Mouse (Mus musculus) limb, embryonic 15.5 days (tissue): Measurements from ENCODE around the gene Hist1h3e. TPM values are rescaled to one million over a fixed set of nuclear protein-coding genes. Genes with fewer than 3 reads are reported as not detected.
"Not testable (repeated sequence)": the region's sequence is repeated elsewhere in the genome, so short reads cannot be mapped to it uniquely, and the experiment has no call there.

Experiments used
- ATAC-seq: fragments of 200-750 bp; cut with Nextera tagmentation; 2 replicates; pipeline ENCODE4 v1.8.0; 2017; ENCODE audit warnings: low read depth, moderate TSS enrichment; ENCODE audit not compliant: insufficient number of reproducible peaks, low FRiP score, low TSS enrichment
- H3K27ac ChIP-seq: fragments of 300-500 bp; sonication (generic); 2 replicates; pipeline ENCODE4 v1.5.1; 2015; ENCODE audit warnings: moderate library complexity, mild to moderate bottlenecking, inconsistent platforms
- H3K27me3 ChIP-seq: fragments of 300-500 bp; sonication (generic); 2 replicates; pipeline ENCODE4 v1.6.1; 2015; ENCODE audit warnings: inconsistent platforms
- H3K36me3 ChIP-seq: fragments of 300-500 bp; sonication (generic); 2 replicates; pipeline ENCODE4 v1.6.1; 2015; ENCODE audit warnings: inconsistent platforms
- H3K4me1 ChIP-seq: fragments of 300-500 bp; sonication (generic); 2 replicates; pipeline ENCODE4 v1.6.1; 2015; ENCODE audit warnings: inconsistent platforms
- H3K4me2 ChIP-seq: fragments of 300-500 bp; sonication (generic); 2 replicates; pipeline ENCODE4 v1.6.1; 2015; ENCODE audit warnings: mild to moderate bottlenecking, inconsistent platforms
- H3K4me3 ChIP-seq: fragments of 300-500 bp; sonication (generic); 2 replicates; pipeline ENCODE4 v1.5.1; 2015; ENCODE audit warnings: mild to moderate bottlenecking, inconsistent platforms
- H3K9ac ChIP-seq: fragments of 300-500 bp; sonication (generic); 2 replicates; pipeline ENCODE4 v1.6.1; 2015; ENCODE audit warnings: inconsistent platforms
- H3K9me3 ChIP-seq: fragments of 300-500 bp; sonication (generic); 2 replicates; pipeline ENCODE4 v1.6.1; 2016; ENCODE audit warnings: inconsistent platforms
- WGBS: fragments of 180-500 bp; shearing (Covaris S2); methylation state at CpG from one replicate; pipeline ENCODE4 v1.1.7; 2015; 5-methylcytosine and 5-hydroxymethylcytosine counted together
- polyA plus RNA-seq: library from polyadenylated mRNA; unstranded; fragments of >200 nt; fragmentation: Nextera tagmentation; extraction: Ambion mirVana; gene quantifications from 2 replicates; pipeline ENCODE4 v1.2.1, GENCODE M21; 2015

Gene Hist1h3e
- polyA plus RNA-seq, 1 experiment from 2014 or later = 4.8 TPM

- no peaks in the 10 kb centered on the region for H3K27me3 ChIP-seq
- no peaks in the 10 kb centered on the region for H3K36me3 ChIP-seq
- H3K4me1 ChIP-seq = peaks cover 26% of the 10 kb centered on the region
- WGBS = under 1% methylated on average over 43 of the region's 43 CpGs
- peak within 1 kb of the TSS; percentile 49 for H3K4me3 ChIP-seq
- ATAC-seq = peak; percentile 88
- peak within 1 kb of the TSS; percentile 81 for H3K27ac ChIP-seq
- peak within 1 kb of the TSS; percentile 66 for H3K4me2 ChIP-seq
- H3K9me3 ChIP-seq = no peaks in the 10 kb centered on the region
- H3K9ac ChIP-seq = peak within 1 kb of the TSS; percentile 37
These were observed 19.4 kb upstream of the Hist1h3e start, which contains the start of gene Hist1h4d for GRCm38 (mm10) chr13:23581408-23582218. Hist1h4d (plus strand) TSS chr13:23581598.

GRCm38 (mm10) chr13:23577835-23578234 lies 15.7 kb upstream of the Hist1h3e start:
- 92% methylated on average over 1 of the region's 1 CpGs for WGBS

DNA sequence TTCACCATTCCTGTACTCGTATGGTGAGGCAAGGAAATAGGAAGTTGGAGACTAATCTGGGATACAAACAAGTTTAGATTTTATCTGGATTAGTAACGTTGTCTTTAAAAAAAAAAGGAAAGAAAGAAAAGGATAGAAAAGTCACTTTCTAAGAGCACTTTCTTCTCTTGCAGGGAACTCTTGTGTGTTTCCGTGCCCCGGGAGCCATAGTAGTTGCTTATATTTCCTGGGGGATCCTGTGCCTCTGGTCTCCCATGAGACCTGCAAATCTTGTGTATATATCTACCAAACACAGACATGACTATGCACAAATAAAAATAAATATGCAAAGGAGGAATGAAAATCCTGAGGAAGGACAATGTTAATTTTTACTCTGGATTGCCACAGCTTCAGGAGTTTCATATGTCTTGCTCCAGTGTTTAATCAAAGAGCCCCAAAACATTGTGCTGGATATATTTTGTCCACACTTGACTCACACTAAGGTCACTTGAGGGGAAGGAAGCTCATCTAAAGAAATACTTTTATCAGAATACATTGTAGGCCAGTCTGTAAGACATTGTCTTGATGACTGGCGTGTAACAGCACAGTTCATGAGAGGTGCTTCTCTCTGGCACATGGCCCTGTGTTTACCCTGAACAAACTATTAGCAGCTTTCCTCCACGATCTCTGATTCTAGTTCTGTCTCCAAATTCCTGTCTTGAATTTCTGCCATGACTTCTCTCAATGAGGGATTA lies 14.9 kb upstream of the Hist1h3e start:
- Histone ChIP-seq H3K27me3 (no peaks in the 10 kb centered on the region), H3K36me3 (no peaks in the 10 kb centered on the region), H3K4me3 (peak overlapping the region; percentile 40), H3K9ac (no peak overlapping the region), H3K27ac (peak overlapping the region; percentile 78), H3K4me1 (peaks cover 25% of the 10 kb centered on the region), H3K9me3 (no peaks in the 10 kb centered on the region), H3K4me2 (peak overlapping the region; percentile 57)
- no peak for ATAC-seq
- WGBS = 41% methylated on average over 6 of the region's 6 CpGs

More at GRCm38 (mm10) chr13:23577835-23578234, 15.7 kb upstream of the Hist1h3e start:
- Histone ChIP-seq H3K4me1 (peaks cover 26% of the 10 kb centered on the region), H3K36me3 (no peaks in the 10 kb centered on the region), H3K4me2 (no peak overlapping the region), H3K4me3 (no peak overlapping the region), H3K27ac (no peak overlapping the region), H3K27me3 (no peaks in the 10 kb centered on the region), H3K9ac (no peak overlapping the region), H3K9me3 (no peaks in the 10 kb centered on the region)
- no peak for ATAC-seq

GRCm38 (mm10) chr13:23576351-23576881 lies 14.2 kb upstream of the Hist1h3e start:
- peak overlapping the region; percentile 40 for H3K4me3 ChIP-seq
- WGBS = 7% methylated on average over 7 of the region's 7 CpGs
- H3K27ac ChIP-seq = peak overlapping the region; percentile 78
- H3K27me3 ChIP-seq = no peaks in the 10 kb centered on the region
- peak overlapping the region; percentile 57 for H3K4me2 ChIP-seq
- no peaks in the 10 kb centered on the region for H3K9me3 ChIP-seq
- no peaks in the 10 kb centered on the region for H3K36me3 ChIP-seq
- no peak for ATAC-seq
- H3K4me1 ChIP-seq = peaks cover 25% of the 10 kb centered on the region
- H3K9ac ChIP-seq = peak overlapping the region; percentile 50

GRCm38 (mm10) chr13:23575864-23576313 lies 13.7 kb upstream of the Hist1h3e start:
- Histone ChIP-seq H3K9ac (peak overlapping the region; percentile 50), H3K27ac (peak overlapping the region; percentile 79), H3K4me2 (peak overlapping the region; percentile 57), H3K4me1 (peaks cover 25% of the 10 kb centered on the region), H3K4me3 (peak overlapping the region; percentile 40)
- not testable (repeated sequence) for H3K9me3 ChIP-seq, H3K27me3 ChIP-seq, ATAC-seq, H3K36me3 ChIP-seq
- WGBS = under 1% methylated on average over 19 of the region's 40 CpGs

GRCm38 (mm10) chr13:23575271-23575851 lies 13.2 kb upstream of the Hist1h3e start, which contains the start of gene Hist1h3d:
Hist1h3d (plus strand) TSS chr13:23575763.
- Histone ChIP-seq H3K4me3 (peak within 1 kb of the TSS; percentile 43), H3K9ac (peak within 1 kb of the TSS; percentile 50), H3K36me3 (no peaks in the 10 kb centered on the region), H3K4me2 (peak within 1 kb of the TSS; percentile 57), H3K27me3 (no peaks in the 10 kb centered on the region), H3K4me1 (peaks cover 25% of the 10 kb centered on the region), H3K27ac (peak within 1 kb of the TSS; percentile 86), H3K9me3 (no peaks in the 10 kb centered on the region)
- WGBS = under 1% methylated on average over 18 of the region's 18 CpGs
- ATAC-seq = peak; percentile 62; the same call in 1 of the 2 replicates

DNA sequence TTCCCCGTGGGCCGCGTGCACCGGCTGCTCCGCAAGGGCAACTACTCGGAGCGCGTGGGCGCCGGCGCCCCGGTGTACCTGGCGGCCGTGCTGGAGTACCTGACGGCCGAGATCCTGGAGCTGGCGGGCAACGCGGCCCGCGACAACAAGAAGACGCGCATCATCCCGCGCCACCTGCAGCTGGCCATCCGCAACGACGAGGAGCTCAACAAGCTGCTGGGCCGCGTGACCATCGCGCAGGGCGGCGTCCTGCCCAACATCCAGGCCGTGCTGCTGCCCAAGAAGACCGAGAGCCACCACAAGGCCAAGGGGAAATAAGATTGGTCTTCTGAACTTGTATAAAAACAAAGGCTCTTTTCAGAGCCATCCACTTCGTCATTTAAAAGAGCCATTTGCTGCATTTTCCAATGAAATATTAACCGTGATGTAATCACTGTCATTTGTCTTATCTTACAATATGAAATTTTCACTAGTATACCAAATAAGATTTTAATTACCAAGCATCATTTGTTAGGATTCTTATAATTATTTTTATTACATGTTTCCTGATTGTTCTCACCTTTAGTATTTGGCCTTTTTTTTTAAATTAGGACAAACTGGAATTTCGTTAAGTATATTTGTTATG lies 12.5 kb upstream of the Hist1h3e start:
- not testable (repeated sequence) for ATAC-seq

GRCm38 (mm10) chr13:23573898-23574524 lies 11.8 kb upstream of the Hist1h3e start, which contains the start of the genes Hist1h2bf and Hist1h2ad:
Hist1h2bf (minus strand) TSS chr13:23574196.
Hist1h2ad (plus strand) TSS chr13:23574381.
- under 1% methylated on average over 39 of the region's 42 CpGs for WGBS
- H3K27me3 ChIP-seq, H3K36me3 ChIP-seq, H3K9me3 ChIP-seq: not testable (repeated sequence)
- Histone ChIP-seq H3K4me1 (peaks cover 30% of the 10 kb centered on the region), H3K27ac (peak within 1 kb of the TSS; percentile 94), H3K9ac (peak within 1 kb of the TSS; percentile 40), H3K4me3 (peak within 1 kb of the TSS; percentile 43), H3K4me2 (peak within 1 kb of the TSS; percentile 57)
- ATAC-seq = peak; percentile 87

More for the DNA sequence above, 12.5 kb upstream of the Hist1h3e start:
- H3K9me3 ChIP-seq, H3K36me3 ChIP-seq, H3K27me3 ChIP-seq, H3K9ac ChIP-seq: not testable (repeated sequence)
- peak overlapping the region; percentile 94 for H3K27ac ChIP-seq
- H3K4me3 ChIP-seq = peak overlapping the region; percentile 43
- WGBS = 1% methylated on average over 14 of the region's 39 CpGs
- peak overlapping the region; percentile 57 for H3K4me2 ChIP-seq
- peaks cover 30% of the 10 kb centered on the region for H3K4me1 ChIP-seq

GRCm38 (mm10) chr13:23573034-23573897 lies 11.1 kb upstream of the Hist1h3e start:
- not testable (repeated sequence) for ATAC-seq, H3K9me3 ChIP-seq, H3K36me3 ChIP-seq, H3K27me3 ChIP-seq
- Histone ChIP-seq H3K4me2 (peak overlapping the region; percentile 53), H3K4me1 (peaks cover 30% of the 10 kb centered on the region), H3K9ac (peak overlapping the region; percentile 40), H3K27ac (peak overlapping the region; percentile 94), H3K4me3 (peak overlapping the region; percentile 43)
- WGBS = 6% methylated on average over 20 of the region's 20 CpGs
